Mouse (Mus musculus) left cerebral cortex, adult 11 months (tissue): ENCODE measurements around the gene Ptgds.

Experiments used
- DNase-seq: peaks from one replicate; pipeline ENCODE4 v3.0.0; 2022; ENCODE audit warnings: low spot score

Gene Ptgds

DNA sequence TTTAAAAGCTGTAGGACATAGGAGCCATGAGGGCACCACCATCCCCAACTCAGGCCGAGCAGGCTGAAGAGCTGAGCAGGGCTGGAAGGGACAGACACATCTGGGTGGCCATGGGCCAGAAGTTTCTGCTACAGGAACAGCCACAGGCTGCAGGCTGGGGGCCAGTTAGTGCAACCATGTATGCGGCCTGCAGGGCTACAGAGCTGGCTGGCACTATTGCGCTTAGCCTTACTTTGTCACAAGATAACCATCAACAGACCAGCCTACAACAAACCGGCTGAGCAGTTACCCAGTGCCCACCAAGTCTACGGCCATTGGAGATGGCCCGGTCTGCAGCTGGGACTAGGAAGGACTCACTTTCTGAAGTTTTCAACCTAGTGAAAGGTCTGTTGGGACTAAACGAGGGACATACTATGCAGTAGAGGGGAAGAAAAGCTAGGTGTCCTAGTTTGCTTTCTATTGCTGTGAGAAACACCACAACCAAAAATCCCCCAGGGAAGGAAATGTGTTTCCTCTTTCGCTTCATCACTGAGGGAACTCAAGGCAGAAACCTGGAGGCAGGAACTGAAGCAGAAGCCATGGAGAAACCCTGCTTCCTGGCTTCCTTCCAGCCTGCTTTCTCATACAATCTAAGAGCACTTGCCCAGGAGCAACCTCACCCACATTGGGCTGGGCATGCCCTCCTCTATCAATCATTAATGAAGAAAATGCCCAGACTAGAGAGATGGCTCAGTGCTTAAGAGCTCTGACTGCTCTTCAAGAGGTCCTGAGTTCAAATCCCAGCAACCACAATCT is 18.8 kb downstream of the Ptgds start:
- no peak for DNase-seq

DNA sequence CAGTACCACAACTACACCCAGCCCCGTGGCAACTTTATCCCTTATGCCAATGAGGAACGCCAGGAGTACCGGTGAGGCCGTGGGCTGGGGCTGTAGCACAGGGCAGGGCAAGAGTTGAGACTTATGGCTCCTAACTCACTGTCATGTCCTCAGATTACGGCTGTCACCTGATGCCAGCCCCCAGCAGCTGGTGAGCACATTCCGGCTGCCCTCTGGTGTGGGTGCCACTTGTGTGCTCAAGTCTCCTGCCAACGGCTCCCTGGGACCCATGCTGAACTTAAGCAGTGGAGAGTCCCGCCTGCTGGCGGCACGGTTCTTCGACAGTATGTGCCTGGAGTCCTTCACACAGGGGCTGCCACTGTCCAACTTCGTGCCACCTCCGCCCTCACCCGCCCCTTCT is 27.2 kb downstream of the Ptgds start:
- no peak for DNase-seq

DNA sequence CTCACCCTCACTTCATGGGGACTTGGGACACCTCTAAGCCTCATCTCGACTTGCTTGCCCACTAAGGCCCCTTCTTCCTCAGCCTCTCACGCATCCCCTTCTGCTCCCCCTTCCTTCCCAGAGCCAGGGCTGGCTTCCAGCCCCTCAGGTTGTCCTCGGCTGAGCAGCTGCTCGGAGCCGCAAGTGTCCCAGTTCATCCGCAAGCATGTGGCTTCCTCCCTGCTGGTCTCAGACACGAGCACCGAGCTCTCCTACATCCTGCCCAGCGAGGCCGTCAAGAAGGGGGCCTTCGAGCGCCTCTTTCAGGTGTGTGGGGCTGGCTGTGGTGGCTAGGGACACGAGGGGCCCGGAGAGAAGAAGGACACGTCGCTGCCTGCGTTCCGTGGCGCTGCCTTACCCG is 28.8 kb downstream of the Ptgds start:
- no peak for DNase-seq

DNA sequence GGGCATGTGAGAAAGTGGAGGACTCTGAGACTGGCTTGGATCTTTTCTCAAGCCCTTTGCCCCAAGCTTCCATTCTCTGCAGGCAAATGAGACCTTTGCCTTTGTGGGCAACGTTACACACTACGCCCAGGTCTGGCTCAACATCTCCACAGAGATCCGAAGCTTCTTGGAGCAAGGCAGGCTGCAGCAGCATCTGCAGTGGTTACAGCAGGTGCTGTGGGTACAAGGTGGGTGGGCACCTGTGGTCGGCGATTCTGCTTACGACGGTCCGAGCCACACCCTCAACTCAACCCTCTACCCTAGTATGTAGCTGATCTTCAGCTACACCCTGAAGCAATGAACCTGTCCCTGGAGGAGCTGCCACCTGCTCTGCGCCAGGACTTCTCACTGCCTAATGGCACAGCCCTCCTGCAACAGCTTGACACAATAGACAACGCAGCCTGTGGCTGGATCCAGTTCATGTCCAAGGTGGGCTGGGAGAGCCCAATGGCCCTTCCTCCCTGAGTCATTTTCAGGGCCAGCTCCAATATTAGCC is 33.5 kb downstream of the Ptgds start:
- no peak for DNase-seq

DNA sequence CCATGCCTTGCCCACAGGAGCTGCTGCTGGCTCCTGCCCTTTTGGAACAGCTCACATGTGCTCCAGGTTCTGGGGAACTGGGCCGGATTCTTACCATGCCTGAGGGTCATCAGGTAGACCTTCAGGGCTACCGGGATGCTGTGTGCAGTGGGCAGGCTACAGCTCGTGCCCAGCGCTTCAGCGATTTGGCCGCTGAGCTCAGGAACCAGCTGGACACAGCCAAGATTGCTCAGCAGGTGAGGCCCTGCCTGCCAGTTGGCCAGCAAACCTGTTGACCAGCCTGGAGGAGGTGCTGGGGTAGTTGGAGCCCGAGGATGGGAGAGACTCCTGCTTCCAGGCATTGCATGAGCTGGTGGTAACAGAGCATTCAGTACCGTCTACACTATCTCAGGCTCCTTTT is 35.6 kb downstream of the Ptgds start:
- no peak for DNase-seq

DNA sequence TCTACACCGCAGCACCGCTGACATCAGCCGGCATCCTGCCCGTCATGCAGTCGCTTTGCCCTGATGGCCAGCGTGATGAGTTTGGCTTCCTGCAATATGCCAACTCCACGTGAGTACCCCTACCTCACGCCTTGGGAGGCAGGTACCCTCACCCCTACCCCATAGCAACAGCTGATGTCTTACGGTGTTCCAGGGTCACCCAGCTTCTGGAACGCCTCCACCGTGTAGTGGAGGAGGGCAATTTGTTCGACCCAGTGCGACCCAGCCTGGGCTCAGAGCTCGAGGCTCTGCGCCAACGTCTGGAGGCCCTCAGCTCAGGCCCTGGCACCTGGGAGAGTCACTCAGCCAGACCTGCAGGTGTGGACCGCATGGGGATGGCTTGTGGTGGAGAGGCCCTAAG is 36.7 kb downstream of the Ptgds start:
- no peak for DNase-seq

DNA sequence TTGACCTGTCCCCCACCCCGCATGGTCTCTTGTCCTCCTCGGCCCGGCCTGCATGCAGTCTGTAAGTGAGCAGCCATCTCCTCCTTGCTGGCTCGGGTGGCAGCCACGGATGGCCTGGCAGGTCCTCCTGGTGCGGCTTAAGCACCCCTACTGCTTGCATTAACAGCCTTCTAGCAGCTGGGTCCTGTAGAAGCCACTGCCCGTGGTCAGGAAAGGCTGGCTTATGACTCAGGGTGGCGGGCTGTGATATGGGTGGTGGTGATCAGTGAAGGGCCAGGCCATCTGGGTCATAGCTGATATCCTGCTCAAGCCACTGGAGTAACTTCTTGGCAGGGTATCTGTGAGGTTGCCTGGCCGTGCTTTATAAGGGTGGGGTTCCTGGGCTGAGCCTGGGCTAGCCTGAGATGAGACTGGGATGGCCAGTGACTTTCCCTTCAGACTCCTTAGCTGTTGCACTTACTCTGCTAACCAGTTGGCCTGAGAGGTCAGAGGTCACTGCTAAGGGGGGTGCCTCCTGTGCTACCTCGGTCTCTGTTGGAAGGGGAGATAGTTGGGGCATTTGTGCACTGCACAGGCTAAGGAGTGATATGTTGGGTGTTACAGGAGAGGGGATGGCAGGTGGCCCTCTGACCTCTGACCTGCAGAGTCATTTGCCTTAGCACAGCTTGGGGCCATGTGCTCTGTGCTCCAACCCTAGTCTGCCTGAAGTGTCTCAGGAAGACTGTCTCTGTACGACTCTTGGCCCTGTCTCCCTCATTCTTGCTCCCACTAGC is 37.3 kb downstream of the Ptgds start:
- DNase-seq = no peak

DNA sequence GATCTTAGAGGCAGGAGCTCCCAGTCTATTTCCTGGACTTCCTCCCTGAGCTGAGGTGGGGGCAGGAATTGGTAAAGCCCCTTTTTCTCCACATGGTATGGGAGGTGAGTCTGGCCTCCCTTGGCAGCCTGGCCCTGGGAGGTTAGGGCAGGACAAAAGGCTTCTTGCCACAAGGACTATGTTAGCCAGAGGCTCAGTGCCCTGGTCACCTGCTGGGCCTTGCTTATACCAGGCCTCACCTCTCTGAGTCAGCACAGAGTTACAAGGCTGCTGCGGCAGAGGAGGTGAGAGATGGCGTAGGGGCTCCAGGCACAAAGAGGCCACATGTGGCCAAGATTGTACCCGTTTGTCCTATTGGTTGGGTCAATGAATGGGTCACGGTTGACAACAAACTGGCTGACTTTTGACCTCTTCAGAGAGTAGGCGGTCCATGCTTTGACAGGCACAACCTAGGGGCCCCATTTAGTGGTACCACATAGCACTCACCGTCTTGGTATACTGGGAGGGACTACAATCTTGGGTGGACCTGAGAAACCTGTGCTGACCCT is 38.5 kb downstream of the Ptgds start:
- DNase-seq = no peak

DNA sequence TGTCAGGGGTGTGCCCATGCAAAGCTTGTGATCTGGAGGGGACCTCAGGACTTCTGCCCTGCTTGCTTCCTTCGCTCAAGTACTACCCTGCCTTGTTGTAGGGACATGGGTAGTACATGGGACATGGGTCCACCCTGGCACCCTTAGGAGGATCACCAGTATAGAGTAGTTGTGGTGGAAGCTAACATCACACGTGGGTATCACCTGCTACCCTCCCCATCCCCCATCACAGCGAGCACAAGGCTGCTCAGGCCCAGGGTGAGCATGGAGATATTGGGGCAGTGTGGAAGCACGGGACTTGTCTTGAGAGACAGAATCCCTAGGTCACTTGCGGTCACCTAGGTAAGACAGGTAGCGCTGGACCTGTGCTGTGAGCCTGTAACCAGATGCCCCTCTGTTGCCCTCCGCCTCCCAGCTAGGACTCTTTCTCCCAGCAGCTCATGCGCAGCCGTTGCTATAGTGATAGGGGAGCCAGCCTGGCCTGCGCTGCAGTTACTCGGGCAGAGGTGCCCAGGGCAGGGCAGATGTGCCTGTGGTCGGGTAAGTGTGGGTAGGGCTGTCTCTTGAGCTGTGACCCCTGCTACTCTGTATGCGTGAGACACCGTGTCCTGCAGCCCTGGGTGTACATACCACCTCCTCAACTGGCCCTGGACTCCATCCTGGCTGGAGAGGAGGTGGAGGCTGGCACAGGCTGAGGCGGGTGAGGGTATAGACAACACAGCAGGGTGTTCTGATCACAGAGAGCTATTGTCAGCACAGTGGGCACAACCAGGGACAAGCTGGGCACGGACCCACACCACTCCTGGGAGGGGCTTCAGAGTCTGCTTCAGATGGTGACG is 39.2 kb downstream of the Ptgds start:
- DNase-seq = peak; percentile 58

DNA sequence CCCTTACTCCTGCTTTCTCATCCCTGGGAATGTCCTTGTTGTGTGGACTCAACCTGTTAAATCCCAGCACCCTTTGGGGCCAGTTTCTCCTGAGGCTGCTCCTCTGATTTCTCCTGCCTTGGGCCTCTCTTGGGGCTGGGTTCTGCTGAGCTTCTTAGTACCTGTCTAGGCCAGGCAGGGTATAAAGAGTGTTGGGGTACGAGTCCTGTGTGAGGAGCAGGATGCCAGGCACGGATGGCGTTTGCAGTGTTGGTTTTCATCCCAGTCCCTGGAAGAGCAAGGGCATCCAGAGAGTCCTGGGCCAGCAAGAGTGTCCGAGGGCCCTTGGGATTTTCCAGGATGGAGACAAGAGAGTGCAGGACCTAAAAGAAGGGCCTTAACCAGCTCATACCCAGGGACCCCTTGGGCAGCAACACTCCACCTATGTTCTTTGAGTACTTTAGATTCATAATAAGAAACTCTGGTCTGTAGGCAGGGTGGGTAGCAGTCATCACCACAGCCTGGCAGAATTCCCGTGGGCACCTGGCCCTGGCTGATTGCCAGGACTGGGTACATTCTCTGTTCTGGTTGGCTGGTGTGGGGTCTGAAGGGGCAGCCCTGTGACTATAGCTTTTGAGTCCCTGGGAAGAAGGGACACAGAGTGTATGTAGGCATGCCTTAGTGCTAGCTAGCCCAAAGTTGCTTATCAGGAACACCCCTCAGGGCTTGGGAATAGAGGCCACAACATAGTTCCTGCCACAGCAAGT is 40.2 kb downstream of the Ptgds start:
- no peak for DNase-seq

DNA sequence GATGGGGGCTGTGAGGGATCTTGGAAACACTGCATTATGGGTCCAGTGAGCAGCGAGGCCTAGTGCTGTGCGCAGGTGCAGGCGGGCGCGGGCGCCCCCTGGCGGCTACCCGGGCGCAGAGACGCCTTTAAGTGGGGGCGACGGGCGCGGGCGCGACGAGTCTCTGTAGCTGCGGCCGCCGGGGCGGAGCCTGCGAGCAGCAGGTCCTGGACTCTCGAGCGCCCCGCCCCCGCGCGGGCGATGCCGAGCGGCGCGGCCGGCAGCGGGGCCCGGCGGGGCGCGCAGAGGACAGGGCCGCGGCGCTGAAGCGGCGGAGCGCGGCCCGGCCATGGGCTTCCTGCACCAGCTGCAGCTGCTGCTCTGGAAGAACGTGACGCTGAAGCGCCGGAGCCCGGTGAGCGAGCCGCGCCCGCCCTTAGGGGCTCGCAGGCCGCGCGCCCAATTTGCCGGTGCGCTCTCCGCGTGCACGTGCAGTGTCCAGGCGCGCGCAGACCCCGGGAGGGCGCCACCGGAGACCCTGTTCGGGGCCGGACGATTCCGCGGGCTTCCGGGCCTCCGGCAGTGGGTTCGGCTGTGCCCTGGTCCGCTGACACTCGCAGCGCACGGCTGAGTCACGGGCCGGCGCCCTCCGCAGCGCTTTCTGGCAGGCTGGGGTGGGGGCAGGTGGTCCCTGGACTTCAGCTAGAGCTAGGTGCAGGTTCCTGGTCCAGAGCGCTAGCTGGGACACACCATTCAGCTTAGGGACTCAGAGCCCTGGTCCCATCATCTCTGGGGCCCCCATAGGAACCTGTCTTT is 41.2 kb downstream of the Ptgds start, which contains the start of gene Abca2:
TSS of gene Abca2 (plus strand) at position 262 of the 795 bp plus-strand sequence.
- peak; percentile 98 for DNase-seq

DNA sequence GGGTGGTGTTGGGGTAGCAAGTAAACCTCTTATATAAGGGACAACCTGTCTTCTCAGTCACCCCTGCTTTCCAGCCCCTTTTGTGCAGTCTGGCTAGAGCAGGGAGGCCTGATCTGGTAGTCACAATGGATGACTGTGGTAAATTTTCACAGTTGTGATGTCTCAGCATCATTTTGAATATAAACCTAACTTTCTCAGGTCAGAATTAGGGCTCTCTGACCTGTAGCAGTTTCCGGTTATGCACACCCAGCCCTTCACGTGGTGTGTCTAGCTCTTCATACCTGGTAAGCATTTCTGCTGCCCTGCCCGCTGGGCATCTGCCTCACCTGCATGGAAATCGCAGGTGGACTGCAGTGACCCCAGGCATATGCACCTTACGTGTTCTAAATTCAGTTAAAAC is 42.6 kb downstream of the Ptgds start:
- DNase-seq = no peak

DNA sequence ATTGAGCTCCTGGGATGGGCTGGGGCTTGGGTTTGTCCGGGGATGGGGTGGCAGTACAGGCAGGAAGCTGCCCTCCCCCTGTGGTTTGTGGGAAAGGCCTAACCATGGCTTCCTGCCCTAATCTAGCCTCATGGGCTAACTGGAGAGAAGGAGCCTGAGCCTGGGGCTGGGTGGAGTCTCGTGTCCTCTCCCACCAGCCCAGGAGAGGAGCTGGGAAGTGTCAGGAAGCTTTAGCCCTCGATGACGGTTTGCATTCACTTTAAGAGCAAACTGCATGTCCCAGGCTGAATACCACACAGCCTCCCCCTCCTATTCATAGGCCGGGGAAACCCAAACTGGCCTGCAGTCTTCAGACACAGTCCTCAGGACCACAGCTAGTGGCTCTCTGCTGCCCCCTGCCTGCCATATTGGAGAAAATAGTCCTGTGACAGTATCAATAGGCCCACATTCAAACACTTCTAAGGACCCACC is 43.1 kb downstream of the Ptgds start:
- DNase-seq = no peak

DNA sequence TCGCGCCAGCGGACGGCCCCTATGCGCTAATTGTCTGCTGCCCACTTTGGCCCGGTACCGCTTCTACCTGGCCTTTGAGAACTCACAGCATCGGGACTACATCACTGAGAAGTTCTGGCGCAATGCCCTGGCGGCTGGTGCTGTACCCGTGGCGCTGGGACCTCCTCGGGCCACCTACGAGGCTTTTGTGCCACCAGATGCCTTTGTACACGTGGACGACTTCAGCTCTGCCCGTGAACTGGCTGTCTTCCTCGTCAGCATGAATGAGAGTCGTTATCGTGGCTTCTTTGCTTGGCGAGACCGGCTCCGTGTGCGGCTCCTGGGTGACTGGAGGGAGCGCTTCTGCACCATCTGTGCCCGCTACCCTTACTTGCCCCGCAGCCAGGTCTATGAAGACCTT is 44.4 kb downstream of the Ptgds start:
- no peak for DNase-seq

DNA sequence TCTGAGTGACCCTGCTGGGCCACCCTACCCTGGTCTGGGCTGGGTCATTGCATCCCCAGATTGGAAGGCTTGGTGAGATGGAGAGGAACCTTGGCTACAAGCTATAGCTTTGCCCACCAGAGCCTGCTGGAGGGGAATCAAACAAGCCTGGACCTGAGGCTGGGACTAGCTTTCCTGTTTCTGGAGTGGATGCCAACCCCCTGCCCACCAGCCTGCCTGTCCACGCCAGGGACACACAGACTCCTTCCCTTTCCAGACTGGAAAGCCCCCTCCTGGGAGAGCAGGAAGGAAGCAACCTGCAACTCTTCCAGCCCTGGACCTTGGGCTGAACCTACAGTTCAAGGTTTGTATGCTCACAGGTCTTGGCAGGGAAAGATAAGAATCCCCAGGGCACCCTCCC is 46.2 kb downstream of the Ptgds start:
- no peak for DNase-seq

DNA sequence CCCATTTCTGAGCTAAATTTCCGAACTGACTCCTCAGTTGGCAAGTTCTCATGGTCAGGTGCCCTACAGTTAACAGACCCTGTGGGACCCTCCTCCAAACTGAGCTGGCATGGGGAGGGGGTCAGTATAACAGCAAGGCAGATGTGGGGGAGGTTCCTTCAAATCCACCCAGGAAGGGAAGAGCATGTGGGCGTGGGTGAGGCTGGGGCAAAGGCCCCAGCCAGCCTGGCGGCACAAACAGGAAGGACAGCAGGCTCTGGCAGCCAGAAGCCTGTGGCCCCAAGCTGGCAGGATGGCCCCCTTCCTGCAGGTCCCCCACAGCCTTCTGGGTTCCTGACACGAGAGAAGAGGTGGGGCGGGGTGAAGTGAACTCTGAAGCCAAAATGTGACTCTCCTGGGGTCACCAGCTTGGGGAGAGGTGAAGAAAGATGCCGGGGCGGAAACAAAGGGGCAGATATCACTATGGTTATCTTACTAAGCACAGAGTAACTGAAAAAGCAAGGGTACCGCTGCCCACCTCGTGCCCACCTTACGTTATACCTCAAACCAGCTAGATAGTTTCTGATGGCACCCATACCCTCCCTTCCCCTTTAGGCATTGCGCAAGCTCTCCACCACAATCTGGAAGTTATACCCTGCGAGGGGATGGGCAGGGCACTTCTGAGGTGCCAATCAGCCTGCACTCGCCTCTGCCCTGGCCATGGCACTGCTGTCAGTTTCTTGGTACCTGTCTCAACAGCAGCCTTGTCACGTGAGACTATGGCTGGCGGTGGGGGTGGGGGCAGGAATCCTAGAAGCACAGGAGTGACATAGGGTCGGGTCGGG is 47.0 kb downstream of the Ptgds start, which contains the start of gene Fut7:
TSS of gene Fut7 (plus strand) at position 681 of the 824 bp plus-strand sequence.
- DNase-seq = no peak

DNA sequence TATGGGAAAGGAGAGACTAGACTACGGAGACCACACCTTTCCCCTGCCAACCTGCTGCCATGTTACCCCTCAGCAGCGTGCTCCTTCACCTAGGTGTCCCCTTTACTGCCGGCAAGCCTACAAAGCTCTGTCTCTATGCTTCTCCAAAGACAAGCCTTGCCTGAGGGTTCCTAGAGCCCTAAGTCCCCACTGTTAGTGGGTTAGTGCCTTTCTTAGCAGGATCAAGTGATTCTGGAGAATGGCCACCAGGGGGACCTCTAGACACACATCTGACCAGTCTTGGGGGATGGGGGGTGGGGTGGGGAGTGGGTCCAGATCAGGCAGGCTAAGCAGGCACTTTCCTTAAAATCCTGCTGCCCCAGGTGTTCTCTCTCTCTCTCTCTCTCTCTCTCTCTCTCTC is 48.0 kb downstream of the Ptgds start:
- no peak for DNase-seq

DNA sequence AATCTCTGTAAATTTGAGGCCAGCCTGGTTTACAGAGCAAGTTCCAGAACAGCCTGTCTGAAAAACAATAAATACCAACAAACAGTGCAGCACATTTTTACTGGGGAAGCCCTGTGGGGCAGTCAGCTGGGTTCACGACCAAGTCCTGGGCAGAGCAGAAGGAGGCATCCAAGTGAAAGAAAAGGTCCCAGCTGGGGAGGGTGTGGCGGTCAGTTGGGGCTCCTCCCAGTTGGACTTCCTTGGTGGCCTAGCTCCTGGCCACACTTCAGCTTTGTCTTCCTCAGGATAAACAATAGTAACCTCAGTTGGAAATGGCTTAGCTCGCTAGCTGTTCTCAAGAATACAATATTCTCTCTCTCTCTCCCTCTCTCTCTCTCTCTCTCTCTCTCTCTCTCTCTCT is 52.4 kb downstream of the Ptgds start:
- no peak for DNase-seq
